Mouse (Mus musculus): ENCODE data around the gene Dusp2.

DNA sequence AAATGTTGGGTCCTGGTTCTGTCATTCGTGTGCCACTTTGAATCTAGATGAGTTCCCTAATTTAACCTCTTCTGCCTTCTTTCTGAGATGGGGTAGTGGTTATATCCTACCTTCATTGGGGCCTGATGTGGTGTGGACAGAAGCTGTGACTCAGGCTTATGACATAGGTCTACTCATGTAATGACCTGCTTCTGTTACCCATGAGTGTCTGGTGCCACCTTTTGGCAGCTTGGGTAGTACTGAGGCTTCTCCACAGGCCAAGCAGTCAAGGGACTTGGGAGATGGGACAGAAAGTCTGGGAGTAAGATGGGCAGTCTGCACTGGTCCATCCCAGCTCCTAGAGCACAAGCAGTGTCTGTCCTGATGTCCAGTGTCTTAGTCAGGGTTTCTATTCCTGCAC is 10.4 kb downstream of the Dusp2 start:
- TF ChIP-seq CTCF (IDR thresholded peaks at IDR 0.05; ENCODE audit: insufficient read depth, low read depth, low read length) (no peak), POLR2A (IDR thresholded peaks at IDR 0.05; ENCODE audit: insufficient read depth, low read depth, low read length) (no peak)
